Mouse (Mus musculus) bone marrow, adult 2 months (tissue): ENCODE results near the gene Tarbp1.
A peak's percentile ranks its signal among the peaks of the same experiment; 100 is the strongest.

Experiments
- CTCF ChIP-seq: fragments of 200-500 bp; IDR thresholded peaks from 2 replicates; pipeline ENCODE4 v1.5.1; 2011; ENCODE audit warnings: low read length, control low read depth; ENCODE audit not compliant: control insufficient read depth, insufficient read depth
- POLR2A ChIP-seq: fragments of 200-500 bp; IDR thresholded peaks from 2 replicates; pipeline ENCODE4 v1.6.1; 2011; ENCODE audit warnings: low read depth, mild to moderate bottlenecking, control low read depth, low read length, borderline replicate concordance; ENCODE audit not compliant: control insufficient read depth

- peak; percentile 100 for TF ChIP-seq CTCF
- TF ChIP-seq POLR2A: no peak
Observed at GRCm38 (mm10) chr8:126497541-126498428, 22.9 kb upstream of the Tarbp1 start.
